Mouse (Mus musculus) stomach, embryonic 14.5 days (tissue): Measurements from ENCODE around the gene Sbf1. TPM values are rescaled to one million over a fixed set of nuclear protein-coding genes. Genes with fewer than 3 reads are reported as not detected.

Source experiments
- ATAC-seq: fragments of 200-750 bp; cut with Nextera tagmentation; 2 replicates; pipeline ENCODE4 v1.8.0; 2017; ENCODE audit warnings: low read depth, moderate TSS enrichment; ENCODE audit not compliant: insufficient number of reproducible peaks, insufficient read depth, low FRiP score
- H3K27ac ChIP-seq: fragments of 300-500 bp; sonication (generic); 2 replicates; pipeline ENCODE4 v1.5.1; 2014; ENCODE audit warnings: mild to moderate bottlenecking, low read length, moderate library complexity, mixed read lengths
- H3K27me3 ChIP-seq: fragments of 300-500 bp; sonication (generic); 2 replicates; pipeline ENCODE4 v1.6.1; 2014; ENCODE audit warnings: low read length, control low read depth, mixed read lengths; ENCODE audit not compliant: control insufficient read depth, insufficient read depth
- H3K36me3 ChIP-seq: fragments of 300-500 bp; sonication (generic); 2 replicates; pipeline ENCODE4 v1.6.1; 2014; ENCODE audit warnings: mild to moderate bottlenecking, control low read depth, low read length, moderate library complexity, mixed read lengths; ENCODE audit not compliant: control insufficient read depth, insufficient read depth
- H3K4me1 ChIP-seq: fragments of 300-500 bp; sonication (generic); 2 replicates; pipeline ENCODE4 v1.6.1; 2014; ENCODE audit warnings: low read length, control low read depth, mixed read lengths; ENCODE audit not compliant: control insufficient read depth, insufficient read depth
- H3K4me2 ChIP-seq: fragments of 300-500 bp; sonication (generic); replicated peaks from 2 replicates; pipeline ENCODE4 v1.6.1; 2014; ENCODE audit warnings: low read depth, low read length, control low read depth
- H3K4me3 ChIP-seq: fragments of 300-500 bp; sonication (generic); 2 replicates; pipeline ENCODE4 v1.5.1; 2014; ENCODE audit warnings: low read depth, low read length, control low read depth
- H3K9ac ChIP-seq: fragments of 300-500 bp; sonication (generic); replicated peaks from 2 replicates; pipeline ENCODE4 v1.6.1; 2014; ENCODE audit warnings: low read depth, mild to moderate bottlenecking, control low read depth, low read length, moderate library complexity, mixed read lengths
- H3K9me3 ChIP-seq: fragments of 300-500 bp; sonication (generic); 2 replicates; pipeline ENCODE4 v1.6.1; 2016; ENCODE audit warnings: low read depth, low read length, control low read depth; ENCODE audit not compliant: control insufficient read depth
- WGBS: fragments of 180-500 bp; shearing (Covaris S2); extraction: QIAGEN DNeasy Blood & Tissue Kit; methylation state at CpG from one replicate; pipeline ENCODE4 v1.1.7; 2014; 5-methylcytosine and 5-hydroxymethylcytosine counted together
- polyA plus RNA-seq: library from polyadenylated mRNA; unstranded; fragments of >200 nt; fragmentation: Nextera tagmentation; extraction: Ambion mirVana; gene quantifications from 2 replicates; pipeline ENCODE4 v1.2.1, GENCODE M21; 2014

The Sbf1 gene
- polyA plus RNA-seq, 1 experiment from 2014 or later: 63.0 TPM

DNA sequence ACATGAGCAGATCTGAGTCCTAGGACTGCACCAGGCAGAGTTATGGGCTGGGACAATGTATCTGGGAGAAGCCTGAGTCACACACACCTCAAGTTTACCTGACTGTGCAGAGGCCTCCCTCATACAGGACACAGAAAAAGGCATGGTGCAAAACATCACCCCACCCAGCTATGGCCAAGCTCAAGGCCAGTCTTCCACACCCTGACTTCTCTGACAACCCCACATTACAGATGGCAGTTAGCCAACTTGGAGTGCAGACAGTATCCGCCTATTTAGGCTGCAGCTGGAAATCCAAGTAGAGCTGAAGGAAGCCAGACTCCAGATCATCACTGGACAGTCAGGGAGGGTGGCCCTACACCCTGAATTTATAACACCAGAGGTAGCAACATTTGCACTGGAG, 18.6 kb downstream of the Sbf1 start:
- Histone ChIP-seq H3K27me3 (no peaks in the 10 kb centered on the region), H3K4me2 (no peak overlapping the region), H3K27ac (no peak overlapping the region), H3K9me3 (no peaks in the 10 kb centered on the region), H3K4me3 (no peak overlapping the region), H3K4me1 (no peaks in the 10 kb centered on the region), H3K36me3 (peaks cover 70% of the 10 kb centered on the region), H3K9ac (no peak overlapping the region)
- 56% methylated on average over 1 of the region's 1 CpGs for WGBS
- ATAC-seq: no peak

DNA sequence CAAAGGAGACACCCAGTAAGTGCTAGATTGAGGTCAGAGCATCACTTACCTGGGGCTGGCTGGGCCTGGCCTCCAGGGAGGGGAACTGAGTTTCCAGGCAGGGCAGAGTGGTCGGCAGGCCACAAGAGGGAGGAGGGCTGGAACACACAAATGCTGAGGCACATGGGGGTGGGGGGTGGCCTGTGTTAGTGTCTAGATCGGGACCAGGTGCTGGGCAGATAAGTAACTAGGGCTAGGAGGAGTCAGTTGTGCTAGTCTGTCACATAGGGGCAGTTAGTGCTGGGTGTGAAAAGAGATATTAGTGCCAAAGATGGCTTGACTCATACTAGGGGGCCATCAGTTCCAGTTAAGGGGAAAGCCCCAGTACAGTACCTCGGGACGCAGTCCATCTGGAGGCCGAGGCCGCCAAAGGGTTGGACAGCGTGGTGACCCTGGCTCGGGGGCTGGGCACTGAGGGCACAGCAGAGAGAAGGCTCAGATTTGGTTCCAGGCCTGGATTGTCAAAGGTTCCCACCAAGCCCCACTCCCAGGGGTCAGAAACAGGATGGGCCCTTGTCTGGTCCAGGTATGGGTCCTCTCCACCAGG, 19.4 kb downstream of the Sbf1 start:
- 87% methylated on average over 8 of the region's 8 CpGs for WGBS
- H3K36me3 ChIP-seq: peaks cover 66% of the 10 kb centered on the region

DNA sequence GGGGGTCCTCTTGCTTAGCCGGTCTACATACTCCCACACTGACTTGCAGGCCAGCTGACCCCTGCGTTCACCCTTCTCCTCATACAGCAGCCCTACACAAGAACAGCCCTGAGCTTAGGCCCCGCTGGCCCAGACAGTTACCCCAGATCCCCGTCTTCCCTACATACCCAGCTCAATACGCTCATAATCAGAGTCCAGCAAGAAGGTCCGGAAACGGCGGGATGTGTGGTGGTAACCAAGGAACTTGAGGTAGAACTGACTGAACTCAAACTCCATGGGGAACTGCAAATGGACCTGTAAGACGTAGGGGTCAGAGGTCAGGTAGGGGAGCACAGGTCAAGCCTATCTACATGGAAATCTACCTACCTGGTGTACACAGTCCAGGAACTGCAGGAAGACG, 21.3 kb downstream of the Sbf1 start:
- H3K4me3 ChIP-seq: no peak overlapping the region
- H3K27ac ChIP-seq: no peak overlapping the region
- WGBS: 94% methylated on average over 10 of the region's 10 CpGs
- ATAC-seq: no peak; the same call in 1 of the 2 replicates
- H3K36me3 ChIP-seq: peaks cover 64% of the 10 kb centered on the region
- H3K4me1 ChIP-seq: no peaks in the 10 kb centered on the region
- no peak overlapping the region for H3K9ac ChIP-seq
- no peaks in the 10 kb centered on the region for H3K27me3 ChIP-seq
- no peaks in the 10 kb centered on the region for H3K9me3 ChIP-seq
- H3K4me2 ChIP-seq: no peak overlapping the region

More for the DNA sequence above, 19.4 kb downstream of the Sbf1 start:
- no peak overlapping the region for H3K27ac ChIP-seq
- H3K4me3 ChIP-seq: no peak overlapping the region
- H3K9me3 ChIP-seq: no peaks in the 10 kb centered on the region
- no peak for ATAC-seq
- no peak overlapping the region for H3K4me2 ChIP-seq
- H3K9ac ChIP-seq: no peak overlapping the region
- no peaks in the 10 kb centered on the region for H3K4me1 ChIP-seq
- H3K27me3 ChIP-seq: no peaks in the 10 kb centered on the region

DNA sequence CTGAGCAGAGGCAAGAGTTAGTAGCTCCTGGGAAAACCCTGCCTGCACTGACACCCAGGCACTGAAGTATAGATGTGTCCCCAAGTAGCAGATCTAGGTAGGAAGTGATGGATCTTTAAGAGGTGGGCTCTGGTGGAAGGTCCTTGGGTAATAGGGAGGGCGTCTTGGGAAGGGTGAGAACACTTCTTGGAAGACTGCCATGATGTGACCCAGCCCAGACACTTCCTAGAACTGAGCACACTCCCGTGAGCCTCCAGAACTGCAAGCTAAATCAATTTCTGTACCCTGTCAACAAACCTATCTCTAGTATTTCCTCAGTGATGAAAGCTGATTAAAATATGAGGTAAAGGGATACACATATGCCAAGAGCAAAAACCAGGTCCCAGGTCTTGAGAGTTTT, 22.3 kb downstream of the Sbf1 start:
- H3K36me3 ChIP-seq: peaks cover 68% of the 10 kb centered on the region
- 65% methylated on average over 2 of the region's 2 CpGs for WGBS

DNA sequence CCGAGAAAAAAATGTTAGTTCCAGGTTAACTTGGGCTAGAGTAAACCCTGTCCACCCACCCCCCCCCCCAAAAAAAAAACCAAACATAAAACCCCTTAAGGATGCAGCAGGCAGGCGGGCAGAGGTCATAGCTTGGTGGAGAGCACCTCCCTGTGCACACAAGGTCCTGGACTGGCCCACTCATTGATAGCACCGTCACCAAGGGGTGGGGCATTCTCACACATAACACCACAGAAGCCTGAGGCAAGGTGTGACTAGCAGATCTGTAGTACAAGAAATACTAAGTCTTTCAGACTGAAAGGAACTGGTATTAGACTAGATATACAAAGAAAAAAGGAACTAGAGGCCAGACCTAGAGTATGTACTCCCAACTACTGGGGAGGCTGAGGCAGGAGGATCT, 23.6 kb downstream of the Sbf1 start:
- Histone ChIP-seq H3K27ac (no peak overlapping the region), H3K36me3 (peaks cover 67% of the 10 kb centered on the region), H3K9me3 (no peaks in the 10 kb centered on the region), H3K27me3 (no peaks in the 10 kb centered on the region), H3K4me2 (no peak overlapping the region), H3K4me3 (no peak overlapping the region), H3K4me1 (no peaks in the 10 kb centered on the region), H3K9ac (no peak overlapping the region)
- WGBS: 77% methylated on average over 3 of the region's 3 CpGs
- no peak for ATAC-seq

More for the DNA sequence above, 22.3 kb downstream of the Sbf1 start:
- Histone ChIP-seq H3K27ac (no peak overlapping the region), H3K4me2 (no peak overlapping the region), H3K4me1 (no peaks in the 10 kb centered on the region), H3K9me3 (no peaks in the 10 kb centered on the region), H3K4me3 (no peak overlapping the region), H3K27me3 (no peaks in the 10 kb centered on the region), H3K9ac (no peak overlapping the region)
- no peak for ATAC-seq

DNA sequence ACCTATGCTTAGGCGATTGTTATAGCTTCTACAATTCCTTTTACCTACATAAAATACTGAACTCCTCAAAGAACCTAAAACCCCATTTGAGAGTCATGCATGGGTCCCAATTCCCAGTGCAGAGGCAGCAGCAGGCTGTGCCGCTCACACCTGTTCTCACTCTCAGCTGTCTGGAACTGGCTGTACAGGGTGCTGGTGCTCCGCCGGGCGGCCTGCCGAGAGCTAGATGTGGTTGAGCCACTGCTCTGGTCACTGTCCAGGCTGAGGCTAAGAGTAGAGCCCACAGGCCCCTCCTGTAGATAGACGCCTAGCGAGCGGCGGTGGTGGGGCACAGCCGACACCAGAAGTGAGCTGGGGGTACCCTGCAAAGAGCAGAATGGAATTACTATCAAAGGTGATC, 25.7 kb downstream of the Sbf1 start:
- Histone ChIP-seq H3K27me3 (no peaks in the 10 kb centered on the region), H3K4me2 (no peak overlapping the region), H3K4me1 (no peaks in the 10 kb centered on the region), H3K4me3 (no peak overlapping the region), H3K36me3 (peaks cover 51% of the 10 kb centered on the region), H3K27ac (no peak overlapping the region), H3K9ac (no peak overlapping the region), H3K9me3 (no peaks in the 10 kb centered on the region)
- WGBS: 94% methylated on average over 11 of the region's 11 CpGs
- no peak for ATAC-seq

DNA sequence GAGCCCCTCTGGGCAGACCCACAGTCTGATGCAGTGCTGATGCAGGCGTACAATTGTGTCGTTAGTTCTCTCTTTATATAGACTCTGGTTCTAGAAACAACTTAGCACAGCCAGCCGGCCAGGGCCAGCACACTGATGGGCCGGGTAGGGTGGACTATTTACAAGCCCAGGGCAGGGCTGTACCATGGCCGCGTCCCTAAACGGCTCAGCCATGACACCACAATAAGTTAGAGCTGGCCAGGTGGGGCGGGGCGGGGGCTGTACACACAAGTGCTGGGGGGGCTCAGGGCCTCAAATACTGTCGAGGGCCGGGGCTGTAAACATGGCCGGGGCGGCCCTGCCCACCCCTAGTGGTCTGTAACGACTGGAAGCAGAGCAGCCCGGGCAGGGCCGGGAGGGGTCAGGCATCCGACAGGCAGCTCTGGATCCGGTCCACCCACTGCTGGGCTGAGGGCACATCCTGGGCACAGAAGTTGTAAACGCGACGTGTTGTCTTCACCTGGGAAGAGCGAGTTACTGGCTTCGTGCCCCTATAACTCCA, 26.8 kb downstream of the Sbf1 start:
- 87% methylated on average over 23 of the region's 23 CpGs for WGBS
- Histone ChIP-seq H3K27ac (no peak overlapping the region), H3K4me3 (no peak overlapping the region), H3K9ac (no peak overlapping the region), H3K4me1 (no peaks in the 10 kb centered on the region), H3K9me3 (no peaks in the 10 kb centered on the region), H3K36me3 (peaks cover 39% of the 10 kb centered on the region), H3K27me3 (no peaks in the 10 kb centered on the region), H3K4me2 (no peak overlapping the region)
- ATAC-seq: no peak

DNA sequence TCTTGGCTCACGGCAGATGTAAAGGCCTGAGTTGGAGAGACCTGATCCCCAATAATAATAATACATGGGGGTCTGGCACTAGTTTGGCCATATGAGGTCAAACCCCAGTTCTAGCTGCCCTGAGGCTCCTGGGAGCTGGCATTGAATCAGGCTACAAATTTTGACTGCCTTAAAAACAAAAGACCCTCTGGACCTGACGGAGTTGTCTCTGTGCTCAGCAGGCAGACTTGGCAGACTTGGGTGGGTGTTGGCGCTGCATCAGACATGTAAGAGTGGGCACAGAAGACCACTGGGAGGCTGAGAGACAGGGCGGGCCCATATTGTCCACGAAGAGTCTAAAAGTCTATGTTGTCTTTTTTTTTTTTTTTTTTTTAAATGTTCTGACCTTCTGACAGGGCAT, 28.5 kb downstream of the Sbf1 start:
- Histone ChIP-seq H3K27me3 (no peaks in the 10 kb centered on the region), H3K9ac (no peak overlapping the region), H3K27ac (no peak overlapping the region), H3K36me3 (peaks cover 44% of the 10 kb centered on the region), H3K4me2 (no peak overlapping the region), H3K4me3 (no peak overlapping the region), H3K4me1 (no peaks in the 10 kb centered on the region), H3K9me3 (no peaks in the 10 kb centered on the region)
- 92% methylated on average over 5 of the region's 5 CpGs for WGBS
- no peak for ATAC-seq

DNA sequence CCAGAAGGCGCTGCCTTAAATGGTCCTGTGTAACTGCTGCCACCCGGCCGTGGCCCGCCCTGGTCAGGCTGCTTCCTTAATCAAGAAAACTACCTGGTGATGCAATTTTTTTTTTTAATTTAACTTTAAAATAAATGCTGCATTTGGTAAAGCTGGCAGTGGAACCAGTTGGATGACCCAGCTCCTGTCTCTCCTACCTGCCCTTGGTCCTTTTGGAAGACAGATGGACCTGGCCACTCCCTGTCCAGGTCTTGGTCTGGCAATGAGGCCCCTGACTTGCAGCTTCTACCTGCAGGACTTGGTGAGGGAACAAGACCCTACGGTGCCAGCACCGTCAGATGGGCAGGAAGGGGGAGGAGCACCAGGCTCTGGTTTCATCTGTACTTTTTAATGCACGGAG, 29.0 kb downstream of the Sbf1 start:
- WGBS: 82% methylated on average over 7 of the region's 7 CpGs
- no peak overlapping the region for H3K27ac ChIP-seq
- H3K4me1 ChIP-seq: no peaks in the 10 kb centered on the region
- H3K36me3 ChIP-seq: peaks cover 48% of the 10 kb centered on the region
- H3K4me3 ChIP-seq: no peak overlapping the region
- no peaks in the 10 kb centered on the region for H3K27me3 ChIP-seq
- H3K9me3 ChIP-seq: no peaks in the 10 kb centered on the region
- H3K4me2 ChIP-seq: no peak overlapping the region
- H3K9ac ChIP-seq: no peak overlapping the region
- ATAC-seq: no peak
